Mouse (Mus musculus) G1E (cell line): ENCODE data around the gene Lonp1.

Experiments
- CTCF ChIP-seq: IDR thresholded peaks from 2 replicates; pipeline ENCODE4 v1.5.1; 2012; ENCODE audit warnings: low read depth, low read length, inconsistent platforms, mixed read lengths
- POLR2AphosphoS5 ChIP-seq: IDR thresholded peaks from 2 replicates; pipeline ENCODE4 v1.6.1; 2012; ENCODE audit warnings: low read depth, low read length, inconsistent platforms; ENCODE audit not compliant: insufficient replicate concordance

GRCm38 (mm10) chr17:56615792-56616191, 10.9 kb downstream of the Lonp1 start:
- TF ChIP-seq CTCF: no peak
- 0 out of 2 replicates have a peak, but pooled peaks have one; percentile 88 for TF ChIP-seq POLR2AphosphoS5
